Mouse (Mus musculus) olfactory bulb, adult 2 months (tissue): ENCODE measurements around the gene Rgs6. TPM values are rescaled to one million over a fixed set of nuclear protein-coding genes. Genes with fewer than 3 reads are reported as not detected.

Experiments
- H3K27ac ChIP-seq: fragments of 200-500 bp; 2 replicates; pipeline ENCODE4 v1.5.1; 2012; ENCODE audit warnings: low read depth, low read length; ENCODE audit not compliant: insufficient read depth
- H3K4me1 ChIP-seq: fragments of 200-500 bp; 2 replicates; pipeline ENCODE4 v1.6.1; 2012; ENCODE audit warnings: low read length; ENCODE audit not compliant: control insufficient read depth, insufficient read depth
- H3K4me3 ChIP-seq: fragments of 200-500 bp; 2 replicates; pipeline ENCODE4 v1.5.1; 2012; ENCODE audit warnings: mild to moderate bottlenecking, low read depth, low read length, moderate library complexity; ENCODE audit not compliant: insufficient read depth
- CTCF ChIP-seq: fragments of 200-500 bp; IDR thresholded peaks from 2 replicates; pipeline ENCODE4 v1.5.1; 2012; ENCODE audit warnings: low read depth, mild to moderate bottlenecking, low read length, moderate library complexity; ENCODE audit not compliant: insufficient read depth
- POLR2A ChIP-seq: fragments of 200-500 bp; IDR thresholded peaks from 2 replicates; pipeline ENCODE4 v1.6.1; 2012; ENCODE audit warnings: mild to moderate bottlenecking, low read depth, low read length, moderate library complexity; ENCODE audit not compliant: insufficient read depth
- WGBS: fragments of 180-500 bp; shearing (Covaris S2); methylation state at CpG from one replicate; pipeline ENCODE4 v1.1.7; 2018; 5-methylcytosine and 5-hydroxymethylcytosine counted together
- polyA plus RNA-seq: library from polyadenylated mRNA; stranded (reverse); fragments of >200 nt; gene quantifications from 2 replicates; pipeline ENCODE4 v1.2.4, GENCODE M21; 2012; ENCODE audit warnings: low replicate concordance; ENCODE audit not compliant: missing spikeins, insufficient read depth, insufficient read length

Rgs6 gene
- not detected in 2 replicates for polyA plus RNA-seq

DNA sequence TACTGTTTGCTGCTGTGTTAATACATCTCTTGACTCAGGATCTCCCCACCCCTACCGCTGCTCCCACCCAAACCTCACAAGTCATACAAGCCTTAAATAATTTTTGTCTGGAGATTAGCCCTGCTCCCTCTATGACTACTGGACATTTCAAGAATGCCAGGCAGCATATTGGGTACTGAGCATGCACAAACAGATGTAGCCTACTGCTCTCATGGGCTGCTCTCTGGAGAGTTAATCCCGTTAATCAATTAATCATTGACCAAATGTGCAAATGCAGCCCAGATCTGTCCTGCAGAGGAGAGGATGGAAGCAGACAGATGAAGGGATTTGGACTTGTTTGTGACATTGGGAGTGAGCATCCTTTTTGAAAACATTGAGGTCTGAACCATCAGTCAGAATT is at the start of gene Rgs6:
Rgs6 (plus strand) TSS at position 276 of the 400 bp plus-strand sequence.
- no peak within 1 kb of the TSS for H3K27ac ChIP-seq
- TF ChIP-seq CTCF = no peak
- no peak for TF ChIP-seq POLR2A
- peaks cover 5% of the 10 kb centered on the region for H3K4me1 ChIP-seq
- WGBS = 91% methylated on average over 2 of the region's 2 CpGs
- no peak within 1 kb of the TSS for H3K4me3 ChIP-seq

DNA sequence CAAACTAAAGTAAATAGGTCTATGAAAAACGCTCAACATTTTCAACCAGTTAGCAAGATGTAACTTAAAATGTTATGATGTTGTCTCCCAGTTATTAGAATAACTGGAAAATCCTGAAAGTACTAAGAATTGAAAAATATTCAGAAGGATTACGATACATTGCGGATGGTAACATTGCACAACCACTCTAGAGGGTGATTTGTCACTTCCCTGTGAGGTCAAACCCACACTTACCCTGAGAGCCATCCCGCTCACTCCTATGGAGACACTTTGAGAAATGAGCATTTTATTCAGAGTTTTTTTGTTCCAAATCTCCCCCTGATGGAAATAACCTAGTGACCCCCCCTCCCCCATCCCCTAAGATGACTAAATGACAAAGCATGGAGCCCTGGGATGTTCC is 41.0 kb upstream of the Rgs6 start:
- H3K4me3 ChIP-seq = no peak overlapping the region
- TF ChIP-seq CTCF = no peak
- TF ChIP-seq POLR2A = no peak
- 97% methylated on average over 4 of the region's 4 CpGs for WGBS
- H3K27ac ChIP-seq = no peak overlapping the region
- no peaks in the 10 kb centered on the region for H3K4me1 ChIP-seq

DNA sequence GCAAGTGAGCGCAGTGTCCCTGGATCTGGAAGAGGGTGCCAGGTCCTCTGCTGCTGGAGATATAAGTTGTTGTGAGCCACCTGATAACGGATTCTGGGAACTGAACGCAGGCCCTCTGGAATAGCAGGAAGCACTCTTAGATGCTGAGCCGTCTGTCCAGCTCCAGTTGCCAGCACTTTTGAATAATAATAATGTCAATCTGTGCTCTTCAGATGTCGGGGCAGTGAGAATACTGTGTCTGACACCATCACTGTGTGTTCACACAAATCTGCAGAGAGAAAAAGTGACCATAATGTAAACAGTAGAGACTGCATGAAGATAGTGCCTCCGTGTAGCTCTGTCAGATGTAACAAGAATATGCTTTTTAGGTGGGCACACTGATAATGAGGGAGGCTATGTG is 38.9 kb upstream of the Rgs6 start:
- Histone ChIP-seq H3K27ac (no peak overlapping the region), H3K4me1 (no peaks in the 10 kb centered on the region), H3K4me3 (no peak overlapping the region)
- TF ChIP-seq POLR2A (no peak), CTCF (no peak)
- 82% methylated on average over 6 of the region's 6 CpGs for WGBS

DNA sequence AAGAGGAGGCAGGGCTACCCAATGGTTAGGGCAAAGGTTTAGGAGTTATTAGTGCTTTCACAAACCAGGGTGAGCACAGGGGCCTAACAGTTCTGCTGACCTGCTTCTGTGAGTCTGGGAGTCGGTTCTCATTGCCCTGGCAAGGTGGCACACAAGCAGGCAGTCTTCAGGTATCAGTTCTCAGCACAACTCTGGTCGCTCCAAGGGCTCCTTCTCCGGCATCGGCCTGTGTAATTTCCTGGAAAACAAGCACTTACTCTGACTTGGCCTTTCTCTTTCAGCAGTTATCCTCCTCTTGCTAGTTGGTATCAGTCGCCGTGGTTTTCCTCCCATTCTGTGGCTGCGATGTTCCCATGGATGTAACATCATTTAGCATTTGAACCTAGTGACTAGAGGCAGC is 38.0 kb upstream of the Rgs6 start:
- 93% methylated on average over 7 of the region's 7 CpGs for WGBS
- no peak overlapping the region for H3K4me3 ChIP-seq

DNA sequence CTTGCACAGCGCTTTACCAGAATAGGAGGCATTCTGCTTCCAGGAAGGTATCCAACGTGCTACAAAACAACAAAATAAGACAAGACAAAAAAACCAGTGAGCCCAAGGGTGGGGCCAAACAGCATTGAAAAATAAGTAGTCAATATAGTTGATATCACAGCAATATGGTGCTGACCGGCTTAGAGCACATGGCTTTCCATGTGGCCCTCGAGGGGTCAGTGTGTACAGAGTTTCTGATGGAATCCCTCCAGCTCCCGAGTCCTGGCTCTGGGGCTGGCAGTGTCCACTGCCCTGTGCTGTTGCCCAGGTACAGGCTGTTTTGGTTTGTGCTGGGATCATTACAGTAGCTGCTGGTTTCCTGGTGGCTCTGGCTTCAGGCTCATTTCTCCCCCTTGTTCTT is 35.7 kb upstream of the Rgs6 start:
- TF ChIP-seq POLR2A (no peak), CTCF (no peak)
- no peak overlapping the region for H3K27ac ChIP-seq
- H3K4me1 ChIP-seq = no peaks in the 10 kb centered on the region
- no peak overlapping the region for H3K4me3 ChIP-seq
- 85% methylated on average over 5 of the region's 5 CpGs for WGBS

More for the DNA sequence above, 38.0 kb upstream of the Rgs6 start:
- Histone ChIP-seq H3K27ac (no peak overlapping the region), H3K4me1 (no peaks in the 10 kb centered on the region)
- TF ChIP-seq CTCF = no peak
- no peak for TF ChIP-seq POLR2A

DNA sequence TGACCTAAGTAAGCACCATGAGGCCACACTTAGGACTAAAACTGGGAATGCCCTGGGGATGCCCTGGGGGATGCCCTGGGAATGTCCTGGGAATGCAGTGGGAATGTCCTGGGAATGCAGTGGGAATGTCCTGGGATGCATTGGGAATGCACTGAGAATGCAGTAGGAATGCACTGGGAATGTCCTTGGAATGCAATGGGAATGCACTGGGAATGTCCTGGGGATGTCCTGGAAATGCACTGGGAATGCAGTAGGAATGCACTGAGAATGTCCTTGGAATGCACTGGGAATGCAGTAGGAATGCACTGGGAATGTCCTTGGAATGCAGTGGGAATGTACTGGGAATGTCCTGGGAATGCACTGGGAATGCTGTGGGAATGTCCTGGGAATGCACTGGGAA is 25.2 kb upstream of the Rgs6 start:
- H3K27ac ChIP-seq = no peak overlapping the region
- no peaks in the 10 kb centered on the region for H3K4me1 ChIP-seq
- TF ChIP-seq POLR2A (no peak), CTCF (no peak)
- H3K4me3 ChIP-seq = no peak overlapping the region

DNA sequence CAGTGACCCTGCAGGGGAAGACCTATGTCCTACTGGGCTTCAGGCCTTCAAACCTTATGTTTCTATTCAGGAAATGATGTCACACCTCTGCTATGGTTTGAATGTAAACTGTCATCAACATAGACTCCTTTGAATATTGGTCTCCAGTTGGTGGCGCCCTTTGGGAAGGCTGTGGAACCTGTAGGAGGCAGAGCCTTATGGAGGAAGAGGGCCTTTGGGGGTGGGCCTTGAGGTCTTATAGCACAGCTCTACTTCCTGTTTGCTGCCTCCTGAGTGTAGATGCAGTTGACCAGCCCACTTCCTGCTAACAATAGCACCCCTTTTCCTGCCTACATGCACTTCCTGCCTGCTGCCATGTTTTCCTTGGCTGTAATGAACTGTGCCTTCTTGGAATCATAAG is 19.7 kb upstream of the Rgs6 start:
- TF ChIP-seq CTCF = no peak
- TF ChIP-seq POLR2A = no peak
- no peak overlapping the region for H3K27ac ChIP-seq
- no peak overlapping the region for H3K4me3 ChIP-seq
- no peaks in the 10 kb centered on the region; the same call in 1 of the 2 replicates for H3K4me1 ChIP-seq
- WGBS = 100% methylated on average over 1 of the region's 1 CpGs

DNA sequence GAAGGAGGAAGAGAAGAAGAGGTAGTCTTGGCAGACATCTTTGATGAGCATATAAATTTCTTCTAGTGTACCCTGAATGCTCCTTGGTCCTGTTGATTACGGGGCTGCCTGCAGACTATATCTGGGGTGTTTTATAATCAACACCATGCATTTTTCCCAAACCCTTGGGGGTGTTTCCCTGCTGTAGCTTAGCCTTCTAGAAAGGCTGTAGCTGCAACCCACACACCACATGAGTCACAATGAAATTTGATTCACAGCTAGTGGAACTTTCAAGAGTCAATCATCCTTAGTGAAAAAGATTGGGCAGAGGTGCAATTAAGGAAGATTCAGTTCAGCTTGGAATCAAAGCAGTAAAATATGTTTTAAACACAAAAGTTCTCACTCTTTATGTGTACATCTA is 15.4 kb upstream of the Rgs6 start:
- H3K4me1 ChIP-seq = no peaks in the 10 kb centered on the region; the same call in 1 of the 2 replicates
- 43% methylated on average over 1 of the region's 1 CpGs for WGBS
- H3K27ac ChIP-seq = no peak overlapping the region
- H3K4me3 ChIP-seq = no peak overlapping the region
- TF ChIP-seq POLR2A (no peak), CTCF (no peak)

DNA sequence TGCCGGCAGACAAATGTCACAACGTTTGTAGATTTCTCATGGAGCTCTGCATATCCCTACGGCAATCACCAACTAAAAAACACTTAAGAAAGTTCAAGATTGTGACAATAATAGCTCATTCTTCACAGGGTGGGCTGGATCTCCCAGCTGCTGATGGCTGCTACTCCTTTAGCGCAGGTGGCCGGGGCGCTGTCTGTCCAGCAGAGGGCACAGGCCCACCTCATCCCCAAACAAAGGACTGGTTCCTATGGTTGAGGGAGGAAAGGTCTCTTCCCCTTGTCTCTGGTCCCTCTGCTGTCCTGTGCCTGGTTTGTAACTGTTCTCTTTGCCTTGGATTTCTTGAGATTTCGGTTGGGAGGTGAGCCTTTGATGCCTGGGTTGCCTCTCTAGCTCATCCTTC is 1.5 kb upstream of the Rgs6 start:
- Histone ChIP-seq H3K4me3 (no peak overlapping the region), H3K4me1 (peaks cover 5% of the 10 kb centered on the region), H3K27ac (no peak overlapping the region)
- TF ChIP-seq POLR2A (no peak), CTCF (no peak)
- WGBS = 75% methylated on average over 7 of the region's 7 CpGs

DNA sequence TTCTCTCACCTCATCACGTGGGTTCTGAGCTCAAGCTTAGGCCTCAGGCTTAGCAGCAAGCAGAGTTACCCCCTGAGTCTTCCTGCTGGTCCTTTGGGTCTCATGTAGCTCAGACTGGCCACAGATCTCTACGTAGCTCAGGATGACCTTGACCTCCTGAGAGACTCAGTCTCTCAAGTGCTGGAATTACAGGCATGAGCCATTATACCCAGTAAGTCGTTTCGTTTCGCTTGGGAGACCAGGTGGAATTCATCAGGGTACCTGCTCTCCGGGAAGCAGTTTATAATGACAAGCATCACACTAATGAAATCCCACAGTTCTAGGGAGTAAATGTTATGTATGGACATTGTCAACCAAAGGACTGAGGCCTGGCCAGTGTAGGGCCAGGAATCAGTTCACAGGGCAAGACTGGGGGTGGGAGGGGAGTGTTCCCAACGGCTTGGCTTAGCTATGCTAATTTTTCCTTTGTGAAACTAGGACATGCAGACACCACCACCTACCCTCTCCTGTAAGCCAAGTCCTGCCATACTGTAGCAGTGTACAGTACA is 670 bp upstream of the Rgs6 start:
- no peak overlapping the region for H3K4me3 ChIP-seq
- no peak overlapping the region for H3K27ac ChIP-seq
- H3K4me1 ChIP-seq = peaks cover 5% of the 10 kb centered on the region
- 88% methylated on average over 7 of the region's 7 CpGs for WGBS
- TF ChIP-seq POLR2A (no peak), CTCF (no peak)
